Mouse (Mus musculus): Measurements from ENCODE around the gene Fam234b. TPM values are rescaled to one million over a fixed set of nuclear protein-coding genes. Genes with fewer than 3 reads are reported as not detected.

Fam234b gene
- 6.3 TPM for polyA plus RNA-seq (2012; fragmentation: generic; extraction: Trizol)

- Histone ChIP-seq H3K79me2 (ENCODE audit: control insufficient read depth, insufficient read depth) (no peaks in the 10 kb centered on the region), H3K36me3 (ENCODE audit: control insufficient read depth, insufficient read depth) (no peaks in the 10 kb centered on the region), H3K4me2 (ENCODE audit: low read depth) (peak within 1 kb of the TSS; percentile 84), H3K27me3 (ENCODE audit: control insufficient read depth, insufficient read depth, insufficient read length) (no peaks in the 10 kb centered on the region), H3K4me3 (peak within 1 kb of the TSS; percentile 36), H3ac (ENCODE audit: control insufficient read depth, insufficient read length) (peak within 1 kb of the TSS; percentile 18)
- TF ChIP-seq POLR2A (IDR thresholded peaks at IDR 0.05; ENCODE audit: insufficient read length, low read depth) (peak; percentile 54), TCF12 (IDR thresholded peaks at IDR 0.05; ENCODE audit: insufficient read depth, poor library complexity, severe bottlenecking) (no peak), REST (IDR thresholded peaks at IDR 0.05; ENCODE audit: insufficient read depth, insufficient read length) (no peak), USF1 (IDR thresholded peaks at IDR 0.05; ENCODE audit: low read depth) (no peak), SRF (IDR thresholded peaks at IDR 0.05; ENCODE audit: control insufficient read depth, insufficient read length, low read depth) (no peak), MYOD1 (IDR thresholded peaks at IDR 0.05; ENCODE audit: control insufficient read depth in 1 of 3, insufficient read length in 2 of 3, low read depth in 2 of 3) (no peak), MYOG (IDR thresholded peaks at IDR 0.05; ENCODE audit: control insufficient read depth in 1 of 3, insufficient read depth in 1 of 3, insufficient read length in 2 of 3, low read depth in 2 of 3) (no peak), POLR2AphosphoS2 (IDR thresholded peaks at IDR 0.05; ENCODE audit: insufficient read length, low read depth) (peak; percentile 37), E2F4 (IDR thresholded peaks at IDR 0.05; ENCODE audit: insufficient read depth) (no peak), MAX (IDR thresholded peaks at IDR 0.05; ENCODE audit: low read depth) (no peak)
Measured at GRCm38 (mm10) chr6:135197921-135198532, at the start of gene Fam234b, which contains the start of gene Hebp1. Fam234b (plus strand) TSS chr6:135197977. Hebp1 (minus strand) TSS chr6:135198022.

- no peak for TF ChIP-seq USF1 (IDR thresholded peaks at IDR 0.05; ENCODE audit: low read depth)
- TF ChIP-seq POLR2A (IDR thresholded peaks at IDR 0.05; ENCODE audit: insufficient read length, low read depth), result no peak
- no peak overlapping the region for H3ac ChIP-seq (ENCODE audit: control insufficient read depth, insufficient read length)
- H3K36me3 ChIP-seq (ENCODE audit: control insufficient read depth, insufficient read depth), result no peaks in the 10 kb centered on the region
- no peaks in the 10 kb centered on the region for H3K27me3 ChIP-seq (ENCODE audit: control insufficient read depth, insufficient read depth, insufficient read length)
- no peak overlapping the region for H3K4me3 ChIP-seq
- no peak overlapping the region for H3K4me2 ChIP-seq (ENCODE audit: low read depth)
- no peaks in the 10 kb centered on the region for H3K79me2 ChIP-seq (ENCODE audit: control insufficient read depth, insufficient read depth)
Measured at GRCm38 (mm10) chr6:135148506-135148905, 49.3 kb upstream of the Fam234b start.

- TF ChIP-seq MYOD1 (IDR thresholded peaks at IDR 0.05; ENCODE audit: control insufficient read depth in 1 of 3, insufficient read length in 2 of 3, low read depth in 2 of 3), result no peak
- Histone ChIP-seq H3K79me2 (ENCODE audit: control insufficient read depth, insufficient read depth) (no peaks in the 10 kb centered on the region), H3K4me3 (no peak overlapping the region), H3ac (ENCODE audit: control insufficient read depth, insufficient read length) (no peak overlapping the region), H3K27me3 (ENCODE audit: control insufficient read depth, insufficient read depth, insufficient read length) (no peaks in the 10 kb centered on the region), H3K36me3 (ENCODE audit: control insufficient read depth, insufficient read depth) (no peaks in the 10 kb centered on the region), H3K4me2 (ENCODE audit: low read depth) (no peak overlapping the region)
Measured at GRCm38 (mm10) chr6:135149175-135149574, 48.6 kb upstream of the Fam234b start.

- no peaks in the 10 kb centered on the region for H3K36me3 ChIP-seq (ENCODE audit: control insufficient read depth, insufficient read depth)
- H3K27me3 ChIP-seq (ENCODE audit: control insufficient read depth, insufficient read depth, insufficient read length), result no peaks in the 10 kb centered on the region
- no peaks in the 10 kb centered on the region for H3K79me2 ChIP-seq (ENCODE audit: control insufficient read depth, insufficient read depth)
- H3K4me2 ChIP-seq (ENCODE audit: low read depth), result no peak overlapping the region
- no peak for TF ChIP-seq SRF (IDR thresholded peaks at IDR 0.05; ENCODE audit: control insufficient read depth, insufficient read length, low read depth)
- TF ChIP-seq TCF3 (IDR thresholded peaks at IDR 0.05; ENCODE audit: insufficient read length, low read depth), result no peak
- TF ChIP-seq POLR2AphosphoS2 (IDR thresholded peaks at IDR 0.05; ENCODE audit: insufficient read length, low read depth), result no peak
- no peak for TF ChIP-seq REST (IDR thresholded peaks at IDR 0.05; ENCODE audit: insufficient read depth, insufficient read length)
- no peak for TF ChIP-seq MYOG (IDR thresholded peaks at IDR 0.05; ENCODE audit: control insufficient read depth in 1 of 3, insufficient read depth in 1 of 3, insufficient read length in 2 of 3, low read depth in 2 of 3)
- no peak for TF ChIP-seq CEBPB (IDR thresholded peaks at IDR 0.05; ENCODE audit: insufficient read depth, poor library complexity, severe bottlenecking)
- TF ChIP-seq USF1 (IDR thresholded peaks at IDR 0.05; ENCODE audit: low read depth), result no peak
- TF ChIP-seq E2F4 (IDR thresholded peaks at IDR 0.05; ENCODE audit: insufficient read depth), result no peak
- TF ChIP-seq MAX (IDR thresholded peaks at IDR 0.05; ENCODE audit: low read depth), result no peak
- no peak for TF ChIP-seq POLR2A (IDR thresholded peaks at IDR 0.05; ENCODE audit: insufficient read length, low read depth)
- no peak for TF ChIP-seq MYOD1 (IDR thresholded peaks at IDR 0.05; ENCODE audit: control insufficient read depth in 1 of 3, insufficient read length in 2 of 3, low read depth in 2 of 3)
- no peak for TF ChIP-seq TCF12 (IDR thresholded peaks at IDR 0.05; ENCODE audit: insufficient read depth, poor library complexity, severe bottlenecking)
- no peak overlapping the region for H3ac ChIP-seq (ENCODE audit: control insufficient read depth, insufficient read length)
- no peak overlapping the region for H3K4me3 ChIP-seq
Measured at GRCm38 (mm10) chr6:135149722-135150121, 48.1 kb upstream of the Fam234b start.

- Histone ChIP-seq H3K4me2 (ENCODE audit: low read depth) (no peak overlapping the region), H3K27me3 (ENCODE audit: control insufficient read depth, insufficient read depth, insufficient read length) (no peaks in the 10 kb centered on the region), H3K36me3 (ENCODE audit: control insufficient read depth, insufficient read depth) (no peaks in the 10 kb centered on the region), H3K79me2 (ENCODE audit: control insufficient read depth, insufficient read depth) (no peaks in the 10 kb centered on the region), H3K4me3 (no peak overlapping the region), H3ac (ENCODE audit: control insufficient read depth, insufficient read length) (no peak overlapping the region)
- TF ChIP-seq MAX (IDR thresholded peaks at IDR 0.05; ENCODE audit: low read depth) (no peak), MYOG (IDR thresholded peaks at IDR 0.05; ENCODE audit: control insufficient read depth in 1 of 3, insufficient read depth in 1 of 3, insufficient read length in 2 of 3, low read depth in 2 of 3) (no peak), E2F4 (IDR thresholded peaks at IDR 0.05; ENCODE audit: insufficient read depth) (no peak), SRF (IDR thresholded peaks at IDR 0.05; ENCODE audit: control insufficient read depth, insufficient read length, low read depth) (no peak), TCF12 (IDR thresholded peaks at IDR 0.05; ENCODE audit: insufficient read depth, poor library complexity, severe bottlenecking) (no peak), MYOD1 (IDR thresholded peaks at IDR 0.05; ENCODE audit: control insufficient read depth in 1 of 3, insufficient read length in 2 of 3, low read depth in 2 of 3) (no peak), TCF3 (IDR thresholded peaks at IDR 0.05; ENCODE audit: insufficient read length, low read depth) (no peak), POLR2A (IDR thresholded peaks at IDR 0.05; ENCODE audit: insufficient read length, low read depth) (no peak), REST (IDR thresholded peaks at IDR 0.05; ENCODE audit: insufficient read depth, insufficient read length) (no peak), POLR2AphosphoS2 (IDR thresholded peaks at IDR 0.05; ENCODE audit: insufficient read length, low read depth) (no peak), CEBPB (IDR thresholded peaks at IDR 0.05; ENCODE audit: insufficient read depth, poor library complexity, severe bottlenecking) (no peak), USF1 (IDR thresholded peaks at IDR 0.05; ENCODE audit: low read depth) (no peak)
Measured at GRCm38 (mm10) chr6:135150311-135150710, 47.5 kb upstream of the Fam234b start.

Measured in myocyte (in vitro differentiated cells).